Mouse (Mus musculus): ENCODE measurements around the gene Cdk8. TPM values are rescaled to one million over a fixed set of nuclear protein-coding genes. Genes with fewer than 3 reads are reported as not detected.
A peak's percentile ranks its signal among the peaks of the same experiment; 100 is the strongest.

Gene Cdk8
- total RNA-seq, 2 experiments from 2014 or later: 39.6 to 50.6 TPM

- ATAC-seq (replicated peaks; ENCODE audit: low FRiP score, poor library complexity, severe bottlenecking): peak; percentile 54
These were observed 76.2 kb downstream of the Cdk8 start for GRCm38 (mm10) chr5:146307046-146307743.

- ATAC-seq (replicated peaks; ENCODE audit: low FRiP score, poor library complexity, severe bottlenecking): peak; percentile 89
These were observed 76.7 kb downstream of the Cdk8 start for GRCm38 (mm10) chr5:146307744-146308096.

GRCm38 (mm10) chr5:146314538-146314937 lies 83.5 kb downstream of the Cdk8 start:
- no peak for ATAC-seq (replicated peaks; ENCODE audit: low FRiP score, poor library complexity, severe bottlenecking)

- ATAC-seq (replicated peaks; ENCODE audit: low FRiP score, poor library complexity, severe bottlenecking): no peak
These were observed 84.4 kb downstream of the Cdk8 start for GRCm38 (mm10) chr5:146315268-146315921.

GRCm38 (mm10) chr5:146316316-146316715 lies 85.3 kb downstream of the Cdk8 start:
- peak; percentile 96 for ATAC-seq (replicated peaks; ENCODE audit: low FRiP score, poor library complexity, severe bottlenecking)

- ATAC-seq (replicated peaks; ENCODE audit: low FRiP score, poor library complexity, severe bottlenecking): no peak
These were observed 87.0 kb downstream of the Cdk8 start for GRCm38 (mm10) chr5:146318051-146318450.

- peak; percentile 45 for ATAC-seq (replicated peaks; ENCODE audit: low FRiP score, poor library complexity, severe bottlenecking)
These were observed 87.4 kb downstream of the Cdk8 start for GRCm38 (mm10) chr5:146318461-146318860.

GRCm38 (mm10) chr5:146328941-146329340 lies 97.9 kb downstream of the Cdk8 start:
- no peak for ATAC-seq (replicated peaks; ENCODE audit: low FRiP score, poor library complexity, severe bottlenecking)

GRCm38 (mm10) chr5:146329541-146329940 lies 98.5 kb downstream of the Cdk8 start:
- no peak for ATAC-seq (replicated peaks; ENCODE audit: low FRiP score, poor library complexity, severe bottlenecking)

- ATAC-seq (replicated peaks; ENCODE audit: low FRiP score, poor library complexity, severe bottlenecking): peak; percentile 84
These were observed 99.2 kb downstream of the Cdk8 start for GRCm38 (mm10) chr5:146330031-146330764.

- peak; percentile 53 for ATAC-seq (replicated peaks; ENCODE audit: low FRiP score, poor library complexity, severe bottlenecking)
These were observed 99.7 kb downstream of the Cdk8 start for GRCm38 (mm10) chr5:146330765-146331115.

- ATAC-seq (replicated peaks; ENCODE audit: low FRiP score, poor library complexity, severe bottlenecking): no peak; the same call in 1 of the 2 replicates
These were observed 100.1 kb downstream of the Cdk8 start for GRCm38 (mm10) chr5:146331131-146331530.

GRCm38 (mm10) chr5:146332541-146332940 lies 101.5 kb downstream of the Cdk8 start:
- no peak for ATAC-seq (replicated peaks; ENCODE audit: low FRiP score, poor library complexity, severe bottlenecking)

- ATAC-seq (replicated peaks; ENCODE audit: low FRiP score, poor library complexity, severe bottlenecking): no peak
These were observed 103.4 kb downstream of the Cdk8 start for GRCm38 (mm10) chr5:146334410-146334809.

GRCm38 (mm10) chr5:146338064-146338463 lies 107.0 kb downstream of the Cdk8 start:
- ATAC-seq (replicated peaks; ENCODE audit: low FRiP score, poor library complexity, severe bottlenecking): no peak

- ATAC-seq (replicated peaks; ENCODE audit: low FRiP score, poor library complexity, severe bottlenecking): no peak
These were observed 109.0 kb downstream of the Cdk8 start for GRCm38 (mm10) chr5:146340037-146340436.

GRCm38 (mm10) chr5:146344911-146345686 lies 114.1 kb downstream of the Cdk8 start:
- no peak for ATAC-seq (replicated peaks; ENCODE audit: low FRiP score, poor library complexity, severe bottlenecking)

- no peak for ATAC-seq (replicated peaks; ENCODE audit: low FRiP score, poor library complexity, severe bottlenecking)
These were observed 116.1 kb downstream of the Cdk8 start for GRCm38 (mm10) chr5:146347081-146347480.

- no peak for ATAC-seq (replicated peaks; ENCODE audit: low FRiP score, poor library complexity, severe bottlenecking)
These were observed 118.2 kb downstream of the Cdk8 start for GRCm38 (mm10) chr5:146349183-146349582.

GRCm38 (mm10) chr5:146350784-146351183 lies 119.8 kb downstream of the Cdk8 start:
- no peak for ATAC-seq (replicated peaks; ENCODE audit: low FRiP score, poor library complexity, severe bottlenecking)
